Mouse (Mus musculus): ENCODE data around the gene Gatc. TPM values are rescaled to one million over a fixed set of nuclear protein-coding genes. Genes with fewer than 3 reads are reported as not detected.

Gene Gatc
- polyA plus RNA-seq, 1 experiment from 2014 or later, result 23.9 TPM

DNA sequence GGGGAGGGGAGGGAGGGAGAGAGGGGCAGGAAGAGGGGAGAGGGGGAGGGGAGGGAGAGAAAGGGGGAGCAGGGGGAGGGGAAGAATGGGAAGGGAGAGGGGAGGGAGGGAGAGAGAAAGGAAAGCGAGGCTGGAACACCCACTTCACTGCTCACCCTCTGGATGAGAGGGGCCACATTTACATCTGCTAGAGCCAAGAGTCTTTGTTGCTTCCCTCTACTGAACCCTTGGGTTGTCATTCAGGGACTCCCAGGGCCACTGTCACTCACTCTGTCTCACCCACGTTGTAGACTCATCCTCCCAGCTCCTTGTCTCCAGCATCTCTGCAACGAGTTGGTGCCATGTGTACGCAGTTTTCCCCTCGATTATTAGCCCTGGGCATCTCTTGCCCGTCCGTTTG, 21.2 kb upstream of the Gatc start:
- ATAC-seq, result no peak
- no peak overlapping the region for H3K9ac ChIP-seq (ENCODE audit: low read depth, low read length)
- H3K27ac ChIP-seq (ENCODE audit: low read length), result no peak overlapping the region
- H3K4me3 ChIP-seq (ENCODE audit: low read length), result no peak overlapping the region
- H3K27me3 ChIP-seq (replicated peaks; ENCODE audit: control insufficient read depth, insufficient read depth, low read length), result no peaks in the 10 kb centered on the region
- H3K36me3 ChIP-seq (ENCODE audit: control insufficient read depth, insufficient read depth, low read length), result no peaks in the 10 kb centered on the region
- WGBS, result 33% methylated on average over 7 of the region's 7 CpGs
- no peaks in the 10 kb centered on the region for H3K4me1 ChIP-seq (ENCODE audit: control insufficient read depth, insufficient read depth, low read length)
- no peak overlapping the region for H3K4me2 ChIP-seq (ENCODE audit: low read depth, low read length)
- H3K9me3 ChIP-seq (ENCODE audit: control insufficient read depth, low read length), result no peaks in the 10 kb centered on the region

DNA sequence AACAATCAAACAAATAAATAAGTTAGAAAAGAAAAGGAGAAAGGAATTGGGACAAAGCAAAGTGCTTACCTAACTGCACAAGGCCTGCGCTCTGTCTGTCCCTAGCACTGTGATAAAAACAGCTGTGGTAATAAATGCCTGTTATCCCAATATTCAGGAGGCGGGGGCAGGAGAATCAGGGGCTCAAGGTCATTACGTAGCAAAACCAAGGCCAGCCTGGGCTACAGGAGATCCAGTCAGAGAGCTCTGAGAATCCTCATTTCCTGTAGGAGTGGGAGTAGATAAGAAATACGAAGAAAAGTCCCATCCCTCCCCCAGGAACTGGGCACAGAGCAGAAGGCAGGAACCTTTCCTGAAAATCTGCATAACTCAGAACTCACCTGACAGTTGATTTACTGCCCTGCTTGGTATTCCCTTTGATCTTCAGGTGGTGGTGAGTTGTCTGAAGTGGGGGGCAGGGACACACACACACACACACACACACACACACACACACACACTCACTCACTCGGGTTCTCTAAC, 18.9 kb upstream of the Gatc start:
- Histone ChIP-seq H3K9me3 (ENCODE audit: control insufficient read depth, low read length) (no peaks in the 10 kb centered on the region), H3K4me2 (ENCODE audit: low read depth, low read length) (no peak overlapping the region), H3K27me3 (replicated peaks; ENCODE audit: control insufficient read depth, insufficient read depth, low read length) (no peaks in the 10 kb centered on the region), H3K27ac (ENCODE audit: low read length) (no peak overlapping the region), H3K36me3 (ENCODE audit: control insufficient read depth, insufficient read depth, low read length) (no peaks in the 10 kb centered on the region), H3K4me3 (ENCODE audit: low read length) (no peak overlapping the region), H3K9ac (ENCODE audit: low read depth, low read length) (no peak overlapping the region), H3K4me1 (ENCODE audit: control insufficient read depth, insufficient read depth, low read length) (no peaks in the 10 kb centered on the region)
- WGBS, result 43% methylated on average over 5 of the region's 5 CpGs
- peak; percentile 47 for ATAC-seq

DNA sequence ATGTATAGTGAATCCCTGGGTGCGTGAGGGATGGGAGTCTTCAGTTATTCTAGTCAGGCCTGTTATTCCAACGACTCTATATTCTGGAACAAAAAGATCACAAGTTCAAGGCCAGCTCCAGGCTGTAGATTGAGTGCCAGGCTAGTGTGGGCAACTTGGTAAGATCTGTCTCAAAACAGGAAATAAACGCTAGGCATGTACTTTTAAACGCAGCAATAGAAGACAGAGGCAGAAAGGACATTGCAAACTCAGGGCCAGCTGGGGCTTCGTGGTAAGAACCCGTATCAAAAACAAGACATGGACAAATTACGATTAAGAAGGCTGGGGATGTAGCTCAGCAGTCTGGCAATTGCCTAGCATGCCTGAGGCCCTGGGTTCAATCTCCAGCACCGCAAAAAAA, 18.5 kb upstream of the Gatc start:
- no peaks in the 10 kb centered on the region for H3K4me1 ChIP-seq (ENCODE audit: control insufficient read depth, insufficient read depth, low read length)
- no peaks in the 10 kb centered on the region for H3K9me3 ChIP-seq (ENCODE audit: control insufficient read depth, low read length)
- no peak overlapping the region for H3K4me3 ChIP-seq (ENCODE audit: low read length)
- H3K27me3 ChIP-seq (replicated peaks; ENCODE audit: control insufficient read depth, insufficient read depth, low read length), result no peaks in the 10 kb centered on the region
- H3K36me3 ChIP-seq (ENCODE audit: control insufficient read depth, insufficient read depth, low read length), result no peaks in the 10 kb centered on the region
- H3K27ac ChIP-seq (ENCODE audit: low read length), result no peak overlapping the region
- H3K9ac ChIP-seq (ENCODE audit: low read depth, low read length), result no peak overlapping the region
- 81% methylated on average over 8 of the region's 8 CpGs for WGBS
- H3K4me2 ChIP-seq (ENCODE audit: low read depth, low read length), result no peak overlapping the region
- ATAC-seq, result no peak

DNA sequence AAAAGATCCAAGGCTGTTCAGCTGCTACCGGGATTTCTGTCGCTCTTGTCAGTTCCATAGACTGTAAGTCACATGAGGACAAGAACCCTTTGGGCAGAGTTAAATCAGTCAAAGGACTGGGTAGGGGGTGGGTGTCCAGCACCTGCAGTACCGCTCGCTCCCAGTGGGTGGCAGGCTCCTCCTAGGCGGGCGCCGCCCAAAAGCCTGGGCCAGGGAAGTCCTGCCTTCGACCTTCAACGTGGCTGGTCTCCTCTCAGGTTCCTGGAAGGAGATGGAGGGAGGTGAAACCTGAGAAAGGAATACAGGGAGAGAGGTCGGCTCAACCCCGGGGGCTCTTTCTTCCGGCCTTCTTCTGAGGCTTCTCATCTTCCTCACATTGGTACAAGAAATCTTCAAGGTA, 17.9 kb upstream of the Gatc start:
- H3K4me1 ChIP-seq (ENCODE audit: control insufficient read depth, insufficient read depth, low read length), result no peaks in the 10 kb centered on the region
- WGBS, result 6% methylated on average over 12 of the region's 12 CpGs
- peak; percentile 79; the same call in 1 of the 2 replicates for ATAC-seq
- no peak overlapping the region for H3K9ac ChIP-seq (ENCODE audit: low read depth, low read length)
- no peak overlapping the region for H3K4me2 ChIP-seq (ENCODE audit: low read depth, low read length)
- no peaks in the 10 kb centered on the region for H3K36me3 ChIP-seq (ENCODE audit: control insufficient read depth, insufficient read depth, low read length)
- H3K4me3 ChIP-seq (ENCODE audit: low read length), result no peak overlapping the region
- no peaks in the 10 kb centered on the region for H3K27me3 ChIP-seq (replicated peaks; ENCODE audit: control insufficient read depth, insufficient read depth, low read length)
- H3K27ac ChIP-seq (ENCODE audit: low read length), result no peak overlapping the region
- H3K9me3 ChIP-seq (ENCODE audit: control insufficient read depth, low read length), result no peaks in the 10 kb centered on the region

DNA sequence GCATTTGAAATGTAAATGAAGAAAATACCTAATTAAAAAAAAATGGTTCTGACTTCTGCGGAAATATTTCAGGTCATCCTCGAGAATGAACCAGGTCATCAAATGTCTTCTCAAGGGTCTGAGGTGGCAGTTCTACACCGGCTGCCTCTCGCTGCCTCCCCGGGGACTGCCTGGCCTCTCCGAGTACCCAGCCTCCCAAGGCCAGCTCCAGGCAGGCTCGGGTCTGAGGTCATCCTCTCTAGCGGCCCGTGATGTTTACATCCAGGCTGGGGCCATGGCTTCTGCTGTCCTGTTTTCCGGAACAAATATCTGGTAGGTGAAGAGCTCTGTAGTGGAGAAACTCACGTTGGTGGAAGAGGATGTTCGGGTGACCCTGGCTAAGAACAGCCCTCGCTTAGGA, 14.1 kb upstream of the Gatc start:
- H3K4me1 ChIP-seq (ENCODE audit: control insufficient read depth, insufficient read depth, low read length), result no peaks in the 10 kb centered on the region
- 38% methylated on average over 13 of the region's 13 CpGs for WGBS
- H3K36me3 ChIP-seq (ENCODE audit: control insufficient read depth, insufficient read depth, low read length), result no peaks in the 10 kb centered on the region
- no peak overlapping the region for H3K27ac ChIP-seq (ENCODE audit: low read length)
- H3K27me3 ChIP-seq (replicated peaks; ENCODE audit: control insufficient read depth, insufficient read depth, low read length), result no peaks in the 10 kb centered on the region
- no peak overlapping the region for H3K9ac ChIP-seq (ENCODE audit: low read depth, low read length)
- no peak overlapping the region for H3K4me3 ChIP-seq (ENCODE audit: low read length)
- no peaks in the 10 kb centered on the region for H3K9me3 ChIP-seq (ENCODE audit: control insufficient read depth, low read length)
- H3K4me2 ChIP-seq (ENCODE audit: low read depth, low read length), result no peak overlapping the region
- no peak for ATAC-seq

DNA sequence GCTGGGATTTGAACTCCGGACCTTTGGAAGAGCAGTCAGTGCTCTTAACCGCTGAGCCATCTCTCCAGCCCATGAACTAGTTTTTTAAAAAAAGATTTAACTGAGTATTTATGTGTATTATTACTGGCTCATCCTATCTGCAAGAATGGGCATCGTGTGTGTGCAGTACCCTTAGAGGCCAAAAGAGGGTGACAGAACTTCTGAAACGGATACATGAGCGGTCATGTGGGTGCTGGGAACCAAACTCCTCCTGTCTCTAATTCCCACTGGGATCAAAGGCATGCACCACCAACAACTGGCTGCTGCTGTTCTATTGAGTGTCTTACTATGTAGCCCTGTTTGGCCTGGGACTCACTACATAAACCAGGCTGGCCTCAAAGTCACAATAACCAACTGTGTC, 10.4 kb upstream of the Gatc start:
- 80% methylated on average over 5 of the region's 5 CpGs for WGBS
- Histone ChIP-seq H3K4me2 (ENCODE audit: low read depth, low read length) (no peak overlapping the region), H3K9ac (ENCODE audit: low read depth, low read length) (no peak overlapping the region), H3K4me3 (ENCODE audit: low read length) (no peak overlapping the region), H3K27me3 (replicated peaks; ENCODE audit: control insufficient read depth, insufficient read depth, low read length) (no peaks in the 10 kb centered on the region), H3K36me3 (ENCODE audit: control insufficient read depth, insufficient read depth, low read length) (no peaks in the 10 kb centered on the region), H3K27ac (ENCODE audit: low read length) (no peak overlapping the region), H3K4me1 (ENCODE audit: control insufficient read depth, insufficient read depth, low read length) (peaks cover 10% of the 10 kb centered on the region; the same call in 1 of the 2 replicates), H3K9me3 (ENCODE audit: control insufficient read depth, low read length) (no peaks in the 10 kb centered on the region)
- no peak for ATAC-seq

DNA sequence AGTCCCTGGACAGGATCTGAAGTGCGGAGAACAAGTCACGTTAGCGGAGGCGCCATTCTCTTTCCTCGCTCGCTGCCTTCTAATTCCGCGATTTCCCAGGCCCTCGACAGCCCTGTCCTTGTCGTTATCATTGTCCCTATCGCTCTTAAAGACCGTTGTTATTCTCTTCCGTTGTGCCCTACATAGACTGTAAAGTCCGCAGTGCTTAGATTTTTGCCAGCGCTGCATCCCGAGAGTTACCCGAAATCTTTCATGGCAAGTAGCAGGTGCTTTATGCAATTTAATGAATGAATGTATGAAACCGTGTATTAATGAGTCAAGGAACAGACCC, 8.2 kb upstream of the Gatc start:
- H3K27me3 ChIP-seq (replicated peaks; ENCODE audit: control insufficient read depth, insufficient read depth, low read length), result no peaks in the 10 kb centered on the region
- ATAC-seq, result peak; percentile 57
- WGBS, result 1% methylated on average over 18 of the region's 18 CpGs

DNA sequence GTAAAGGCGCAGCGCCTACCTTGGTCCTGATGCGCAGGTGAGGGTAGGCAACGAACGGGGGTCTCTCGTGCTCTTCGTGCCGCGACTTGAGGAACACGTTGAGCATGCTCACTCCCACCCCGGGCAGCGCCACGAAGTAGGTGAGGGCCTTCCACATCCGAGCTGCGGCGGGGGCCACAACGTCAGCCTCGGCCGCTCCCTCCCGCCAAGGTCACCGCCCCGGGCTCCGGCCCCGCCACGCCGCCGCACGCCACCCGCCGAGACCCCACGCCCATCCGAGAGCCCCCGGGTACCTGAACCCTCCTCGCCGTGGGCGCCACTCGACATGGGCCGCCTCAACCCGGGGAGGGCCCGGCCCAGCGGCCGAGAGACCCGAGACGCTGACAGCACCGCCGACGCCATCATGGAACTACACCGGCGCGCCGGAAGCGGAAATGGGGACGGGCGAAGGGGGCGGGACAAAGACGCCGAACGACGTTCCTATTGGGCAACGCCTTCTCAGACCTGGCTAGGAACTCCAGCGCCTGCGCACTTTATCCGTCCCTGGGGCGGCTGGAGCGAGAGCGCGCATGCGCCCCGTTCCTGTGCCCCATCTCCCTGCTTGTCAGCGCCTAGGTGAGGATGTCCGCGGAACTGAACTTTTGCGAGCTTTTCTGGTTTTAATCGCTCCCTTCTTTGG, 7.7 kb upstream of the Gatc start, which contains the start of gene Cox6a1:
TSS of gene Cox6a1 (minus strand) at position 436 of the 679 bp plus-strand sequence.
- Histone ChIP-seq H3K36me3 (ENCODE audit: control insufficient read depth, insufficient read depth, low read length) (peaks cover 13% of the 10 kb centered on the region; the same call in 1 of the 2 replicates), H3K9ac (ENCODE audit: low read depth, low read length) (peak within 1 kb of the TSS; percentile 90), H3K4me1 (ENCODE audit: control insufficient read depth, insufficient read depth, low read length) (peaks cover 10% of the 10 kb centered on the region; the same call in 1 of the 2 replicates), H3K27me3 (replicated peaks; ENCODE audit: control insufficient read depth, insufficient read depth, low read length) (no peaks in the 10 kb centered on the region), H3K4me2 (ENCODE audit: low read depth, low read length) (peak within 1 kb of the TSS; percentile 88), H3K4me3 (ENCODE audit: low read length) (peak within 1 kb of the TSS; percentile 94), H3K27ac (ENCODE audit: low read length) (peak within 1 kb of the TSS; percentile 84), H3K9me3 (ENCODE audit: control insufficient read depth, low read length) (no peaks in the 10 kb centered on the region)
- ATAC-seq, result peak; percentile 92
- WGBS, result under 1% methylated on average over 70 of the region's 74 CpGs

More for the DNA sequence above, 8.2 kb upstream of the Gatc start:
- peak overlapping the region; percentile 88 for H3K4me2 ChIP-seq (ENCODE audit: low read depth, low read length)
- no peaks in the 10 kb centered on the region for H3K9me3 ChIP-seq (ENCODE audit: control insufficient read depth, low read length)
- peak overlapping the region; percentile 94 for H3K4me3 ChIP-seq (ENCODE audit: low read length)
- H3K4me1 ChIP-seq (ENCODE audit: control insufficient read depth, insufficient read depth, low read length), result peaks cover 10% of the 10 kb centered on the region; the same call in 1 of the 2 replicates
- peak overlapping the region; percentile 71 for H3K9ac ChIP-seq (ENCODE audit: low read depth, low read length)
- H3K27ac ChIP-seq (ENCODE audit: low read length), result peak overlapping the region; percentile 84
- H3K36me3 ChIP-seq (ENCODE audit: control insufficient read depth, insufficient read depth, low read length), result peaks cover 12% of the 10 kb centered on the region; the same call in 1 of the 2 replicates

DNA sequence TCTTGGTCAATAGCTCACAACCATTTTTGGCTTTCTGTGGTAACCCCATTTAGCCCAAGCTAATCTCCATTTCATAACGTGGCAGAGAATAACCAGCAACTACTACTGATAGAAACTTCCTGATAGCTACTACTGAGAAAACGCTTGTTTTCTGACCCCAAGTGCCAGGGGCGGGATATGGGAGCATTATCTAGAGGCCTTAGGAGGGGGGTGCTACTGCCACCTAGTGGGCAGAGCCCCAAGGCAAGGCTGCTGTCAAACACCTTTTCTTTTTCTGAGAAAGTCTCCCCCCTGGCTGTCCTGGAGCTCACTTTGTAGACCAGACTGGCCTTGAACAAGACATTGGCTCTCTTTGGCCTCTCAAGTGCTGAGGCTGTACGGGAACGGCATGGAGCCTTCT, 6.6 kb upstream of the Gatc start:
- Histone ChIP-seq H3K4me3 (ENCODE audit: low read length) (peak overlapping the region; percentile 94), H3K4me1 (ENCODE audit: control insufficient read depth, insufficient read depth, low read length) (peaks cover 10% of the 10 kb centered on the region; the same call in 1 of the 2 replicates), H3K9me3 (ENCODE audit: control insufficient read depth, low read length) (no peaks in the 10 kb centered on the region), H3K27me3 (replicated peaks; ENCODE audit: control insufficient read depth, insufficient read depth, low read length) (no peaks in the 10 kb centered on the region), H3K4me2 (ENCODE audit: low read depth, low read length) (peak overlapping the region; percentile 70), H3K36me3 (ENCODE audit: control insufficient read depth, insufficient read depth, low read length) (peaks cover 17% of the 10 kb centered on the region), H3K9ac (ENCODE audit: low read depth, low read length) (peak overlapping the region; percentile 90), H3K27ac (ENCODE audit: low read length) (no peak overlapping the region)
- peak; percentile 66 for ATAC-seq
- WGBS, result 2% methylated on average over 5 of the region's 5 CpGs

Measured in intestine, embryonic 16.5 days (tissue).